Mouse (Mus musculus): ENCODE measurements around the gene Cul9. TPM values are rescaled to one million over a fixed set of nuclear protein-coding genes. Genes with fewer than 3 reads are reported as not detected.
A peak's percentile ranks its signal among the peaks of the same experiment; 100 is the strongest.

Cul9 gene
- polyA plus RNA-seq, 1 experiment from 2014 or later = 7.5 TPM

- no peaks in the 10 kb centered on the region for H3K9me3 ChIP-seq
- H3K4me2 ChIP-seq = peak overlapping the region; percentile 87
- H3K9ac ChIP-seq = 0 out of 2 replicates have a peak overlapping the region, but pooled peaks have one; percentile 8
- under 1% methylated on average over 24 of the region's 24 CpGs for WGBS
- H3K36me3 ChIP-seq = peaks cover 38% of the 10 kb centered on the region
- peak overlapping the region; percentile 86 for H3K27ac ChIP-seq
- H3K4me3 ChIP-seq = peak overlapping the region; percentile 98
- peaks cover 44% of the 10 kb centered on the region for H3K4me1 ChIP-seq
- peak; percentile 84 for ATAC-seq (ENCODE audit: insufficient number of reproducible peaks, low FRiP score, low TSS enrichment, low read depth)
- no peaks in the 10 kb centered on the region for H3K27me3 ChIP-seq
Measured at GRCm38 (mm10) chr17:46552841-46553423, 6.7 kb upstream of the Cul9 start.

- ATAC-seq (ENCODE audit: insufficient number of reproducible peaks, low FRiP score, low TSS enrichment, low read depth) = no peak
- Histone ChIP-seq H3K9me3 (no peaks in the 10 kb centered on the region), H3K4me3 (no peak overlapping the region), H3K27ac (no peak overlapping the region; the same call in 1 of the 2 replicates), H3K27me3 (no peaks in the 10 kb centered on the region), H3K9ac (no peak overlapping the region), H3K4me2 (peak overlapping the region; percentile 87; the same call in 1 of the 2 replicates), H3K36me3 (peaks cover 41% of the 10 kb centered on the region), H3K4me1 (peaks cover 42% of the 10 kb centered on the region)
- 74% methylated on average over 7 of the region's 7 CpGs for WGBS
Measured at GRCm38 (mm10) chr17:46552151-46552550, 6.0 kb upstream of the Cul9 start.

DNA sequence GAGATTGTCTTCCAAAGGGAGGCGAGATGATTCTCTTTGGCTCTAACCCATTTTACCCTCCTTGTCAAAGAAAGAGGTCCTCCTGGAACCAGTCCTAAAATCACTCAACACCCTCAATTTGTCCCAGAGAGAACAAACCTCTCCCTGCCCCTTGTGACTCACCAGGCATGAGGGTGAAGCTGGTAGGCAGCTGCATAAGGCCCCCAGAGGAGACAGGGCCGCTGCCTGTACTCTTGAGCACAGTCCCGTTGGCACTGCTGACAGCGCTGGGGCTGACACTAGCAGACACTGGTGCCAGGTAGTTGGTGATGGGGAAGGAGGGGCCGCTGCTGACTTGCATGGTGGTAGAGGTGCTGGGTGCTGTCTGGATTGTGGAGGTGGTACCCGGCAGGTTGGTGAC lies 5.2 kb upstream of the Cul9 start:
- Histone ChIP-seq H3K4me3 (no peak overlapping the region), H3K9ac (no peak overlapping the region), H3K9me3 (no peaks in the 10 kb centered on the region), H3K27me3 (no peaks in the 10 kb centered on the region), H3K4me2 (no peak overlapping the region), H3K4me1 (peaks cover 43% of the 10 kb centered on the region), H3K36me3 (peaks cover 41% of the 10 kb centered on the region), H3K27ac (no peak overlapping the region)
- no peak for ATAC-seq (ENCODE audit: insufficient number of reproducible peaks, low FRiP score, low TSS enrichment, low read depth)
- 90% methylated on average over 6 of the region's 6 CpGs for WGBS

DNA sequence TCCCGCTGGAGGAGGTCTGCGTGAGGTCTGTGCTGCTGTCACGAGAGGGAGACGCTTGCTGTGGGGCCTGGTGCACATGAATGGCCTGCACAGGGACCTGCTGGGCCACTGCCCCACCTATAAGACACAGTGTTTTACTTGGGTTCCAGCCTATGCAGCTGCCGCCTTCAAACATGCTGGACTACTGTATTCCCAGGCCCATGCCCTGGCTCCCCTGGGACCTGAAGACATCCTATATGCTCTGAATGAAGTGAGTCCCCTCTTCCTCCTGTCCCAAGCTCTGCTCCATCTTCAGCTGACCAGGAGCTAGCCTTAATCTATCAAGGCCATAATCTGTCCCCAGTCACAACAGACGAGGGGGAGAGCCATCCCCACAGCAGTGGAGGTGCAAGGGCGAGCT lies 4.7 kb upstream of the Cul9 start:
- Histone ChIP-seq H3K4me2 (no peak overlapping the region), H3K27me3 (no peaks in the 10 kb centered on the region), H3K4me1 (peaks cover 48% of the 10 kb centered on the region), H3K36me3 (peaks cover 41% of the 10 kb centered on the region), H3K27ac (no peak overlapping the region), H3K4me3 (no peak overlapping the region), H3K9me3 (no peaks in the 10 kb centered on the region), H3K9ac (no peak overlapping the region)
- ATAC-seq (ENCODE audit: insufficient number of reproducible peaks, low FRiP score, low TSS enrichment, low read depth) = no peak
- 90% methylated on average over 7 of the region's 7 CpGs for WGBS

DNA sequence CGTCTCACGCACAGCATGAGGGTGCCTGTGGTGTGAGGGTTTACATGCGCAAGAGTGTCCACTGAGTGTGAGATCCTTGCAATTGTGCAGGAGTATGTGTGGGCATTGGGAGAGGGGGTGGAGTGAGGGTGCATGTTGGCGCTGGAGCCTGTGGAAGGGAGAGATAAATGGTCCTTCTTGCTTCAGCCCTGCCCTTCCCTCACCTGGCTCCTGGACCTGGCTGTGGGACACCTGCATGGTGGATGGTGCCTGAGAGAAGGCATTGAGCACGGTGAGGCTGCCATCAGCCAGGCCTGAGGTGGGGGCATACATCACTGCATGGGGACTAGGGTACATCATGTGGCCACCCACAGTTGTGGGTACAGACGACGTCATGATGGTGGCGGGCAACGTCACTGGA lies 3.5 kb upstream of the Cul9 start:
- WGBS = 86% methylated on average over 9 of the region's 9 CpGs
- H3K27me3 ChIP-seq = no peaks in the 10 kb centered on the region
- no peak overlapping the region for H3K4me2 ChIP-seq
- no peaks in the 10 kb centered on the region for H3K9me3 ChIP-seq
- H3K4me1 ChIP-seq = peaks cover 50% of the 10 kb centered on the region
- H3K9ac ChIP-seq = no peak overlapping the region
- ATAC-seq (ENCODE audit: insufficient number of reproducible peaks, low FRiP score, low TSS enrichment, low read depth) = no peak
- H3K27ac ChIP-seq = no peak overlapping the region
- no peak overlapping the region for H3K4me3 ChIP-seq
- peaks cover 41% of the 10 kb centered on the region for H3K36me3 ChIP-seq

GRCm38 (mm10) chr17:46549193-46549592 lies 3.0 kb upstream of the Cul9 start:
- peaks cover 41% of the 10 kb centered on the region for H3K36me3 ChIP-seq
- H3K9me3 ChIP-seq = no peaks in the 10 kb centered on the region
- H3K4me3 ChIP-seq = no peak overlapping the region
- H3K27me3 ChIP-seq = no peaks in the 10 kb centered on the region
- no peak overlapping the region for H3K4me2 ChIP-seq
- 25% methylated on average over 8 of the region's 8 CpGs for WGBS
- H3K9ac ChIP-seq = no peak overlapping the region
- H3K4me1 ChIP-seq = peaks cover 46% of the 10 kb centered on the region
- H3K27ac ChIP-seq = no peak overlapping the region
- ATAC-seq (ENCODE audit: insufficient number of reproducible peaks, low FRiP score, low TSS enrichment, low read depth) = no peak

- WGBS = 59% methylated on average over 11 of the region's 11 CpGs
- ATAC-seq (ENCODE audit: insufficient number of reproducible peaks, low FRiP score, low TSS enrichment, low read depth) = no peak
- Histone ChIP-seq H3K9me3 (no peaks in the 10 kb centered on the region), H3K27ac (no peak overlapping the region), H3K27me3 (no peaks in the 10 kb centered on the region), H3K9ac (no peak overlapping the region), H3K4me3 (no peak overlapping the region), H3K36me3 (peaks cover 41% of the 10 kb centered on the region), H3K4me1 (peaks cover 41% of the 10 kb centered on the region), H3K4me2 (no peak overlapping the region)
Measured at GRCm38 (mm10) chr17:46548741-46549140, 2.6 kb upstream of the Cul9 start.

DNA sequence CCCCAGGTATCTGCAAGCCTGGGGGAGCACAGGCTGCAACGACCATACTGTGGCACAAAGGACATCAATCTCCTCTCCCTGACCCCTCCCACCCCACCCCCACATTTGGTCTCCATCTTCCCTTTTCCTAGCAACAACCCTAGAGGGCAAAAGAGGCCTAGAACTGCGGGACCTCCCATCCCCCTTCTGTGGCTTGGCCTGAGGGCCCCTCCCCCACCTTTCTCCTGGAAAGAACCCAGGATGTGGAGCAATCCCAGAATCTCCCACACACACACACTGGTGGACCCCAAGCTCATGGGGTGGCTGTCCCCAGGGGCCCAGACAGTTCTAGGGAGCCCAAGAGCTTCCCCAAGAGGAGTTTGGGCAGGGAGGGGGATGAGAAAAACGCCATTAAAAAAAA lies 1.7 kb upstream of the Cul9 start:
- Histone ChIP-seq H3K4me3 (no peak overlapping the region), H3K27me3 (no peaks in the 10 kb centered on the region), H3K9ac (no peak overlapping the region), H3K4me2 (no peak overlapping the region), H3K36me3 (peaks cover 46% of the 10 kb centered on the region), H3K9me3 (no peaks in the 10 kb centered on the region), H3K27ac (no peak overlapping the region), H3K4me1 (peaks cover 33% of the 10 kb centered on the region)
- 21% methylated on average over 3 of the region's 3 CpGs for WGBS
- ATAC-seq (ENCODE audit: insufficient number of reproducible peaks, low FRiP score, low TSS enrichment, low read depth) = no peak

DNA sequence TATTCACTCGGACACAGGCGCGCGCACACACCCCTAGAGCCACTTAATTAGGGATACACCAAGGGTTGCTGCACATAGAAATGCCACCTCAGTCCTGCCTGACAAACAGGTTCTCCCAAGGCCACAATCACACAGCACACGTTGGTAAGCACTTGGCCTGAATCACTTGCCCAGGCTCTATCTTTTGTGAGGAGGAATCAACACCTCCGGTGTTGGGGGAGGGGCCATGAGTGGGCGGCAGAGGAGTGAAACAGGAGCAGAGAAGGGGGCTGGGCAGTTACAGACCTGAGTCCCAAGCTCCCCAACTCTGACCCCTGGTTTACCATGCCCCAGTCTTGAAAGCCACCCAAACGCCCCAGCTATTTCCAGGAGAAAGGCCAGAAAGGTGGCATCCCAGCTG lies 807 bp upstream of the Cul9 start:
- no peak overlapping the region; the same call in 1 of the 2 replicates for H3K4me3 ChIP-seq

GRCm38 (mm10) chr17:46546591-46546990 lies 403 bp upstream of the Cul9 start:
- 17% methylated on average over 7 of the region's 7 CpGs for WGBS
- Histone ChIP-seq H3K27ac (no peak overlapping the region), H3K4me3 (peak overlapping the region; percentile 61), H3K4me2 (peak overlapping the region; percentile 83), H3K36me3 (peaks cover 46% of the 10 kb centered on the region), H3K27me3 (no peaks in the 10 kb centered on the region), H3K9me3 (no peaks in the 10 kb centered on the region), H3K4me1 (peaks cover 23% of the 10 kb centered on the region), H3K9ac (peak overlapping the region; percentile 56)
- ATAC-seq (ENCODE audit: insufficient number of reproducible peaks, low FRiP score, low TSS enrichment, low read depth) = no peak

More for the DNA sequence above, 807 bp upstream of the Cul9 start:
- ATAC-seq (ENCODE audit: insufficient number of reproducible peaks, low FRiP score, low TSS enrichment, low read depth) = no peak
- peaks cover 25% of the 10 kb centered on the region for H3K4me1 ChIP-seq
- peak overlapping the region; percentile 83 for H3K4me2 ChIP-seq
- peaks cover 46% of the 10 kb centered on the region for H3K36me3 ChIP-seq
- no peak overlapping the region for H3K9ac ChIP-seq
- WGBS = 19% methylated on average over 8 of the region's 8 CpGs
- no peaks in the 10 kb centered on the region for H3K27me3 ChIP-seq
- no peaks in the 10 kb centered on the region for H3K9me3 ChIP-seq
- H3K27ac ChIP-seq = no peak overlapping the region

GRCm38 (mm10) chr17:46543661-46544060 lies 2.5 kb downstream of the Cul9 start:
- H3K9ac ChIP-seq = no peak overlapping the region

GRCm38 (mm10) chr17:46525579-46526307 lies 20.4 kb downstream of the Cul9 start:
- Histone ChIP-seq H3K4me1 (0 out of 2 replicates have a peak, but pooled peaks cover 2% of the 10 kb centered on the region), H3K9me3 (no peaks in the 10 kb centered on the region), H3K27ac (no peak overlapping the region), H3K9ac (no peak overlapping the region), H3K4me2 (no peak overlapping the region), H3K4me3 (no peak overlapping the region), H3K27me3 (peaks cover 16% of the 10 kb centered on the region; the same call in 1 of the 2 replicates), H3K36me3 (peaks cover 39% of the 10 kb centered on the region)
- ATAC-seq (ENCODE audit: insufficient number of reproducible peaks, low FRiP score, low TSS enrichment, low read depth) = no peak
- 35% methylated on average over 12 of the region's 12 CpGs for WGBS

More at GRCm38 (mm10) chr17:46543661-46544060, 2.5 kb downstream of the Cul9 start:
- no peak overlapping the region for H3K4me3 ChIP-seq
- 91% methylated on average over 12 of the region's 12 CpGs for WGBS
- no peak overlapping the region for H3K27ac ChIP-seq
- ATAC-seq (ENCODE audit: insufficient number of reproducible peaks, low FRiP score, low TSS enrichment, low read depth) = no peak
- H3K4me1 ChIP-seq = peaks cover 23% of the 10 kb centered on the region
- H3K9me3 ChIP-seq = no peaks in the 10 kb centered on the region
- no peak overlapping the region for H3K4me2 ChIP-seq
- H3K36me3 ChIP-seq = peaks cover 37% of the 10 kb centered on the region
- no peaks in the 10 kb centered on the region for H3K27me3 ChIP-seq

Measured in limb, embryonic 15.5 days (tissue).